Mouse (Mus musculus): ENCODE data around the gene Akap14.

DNA sequence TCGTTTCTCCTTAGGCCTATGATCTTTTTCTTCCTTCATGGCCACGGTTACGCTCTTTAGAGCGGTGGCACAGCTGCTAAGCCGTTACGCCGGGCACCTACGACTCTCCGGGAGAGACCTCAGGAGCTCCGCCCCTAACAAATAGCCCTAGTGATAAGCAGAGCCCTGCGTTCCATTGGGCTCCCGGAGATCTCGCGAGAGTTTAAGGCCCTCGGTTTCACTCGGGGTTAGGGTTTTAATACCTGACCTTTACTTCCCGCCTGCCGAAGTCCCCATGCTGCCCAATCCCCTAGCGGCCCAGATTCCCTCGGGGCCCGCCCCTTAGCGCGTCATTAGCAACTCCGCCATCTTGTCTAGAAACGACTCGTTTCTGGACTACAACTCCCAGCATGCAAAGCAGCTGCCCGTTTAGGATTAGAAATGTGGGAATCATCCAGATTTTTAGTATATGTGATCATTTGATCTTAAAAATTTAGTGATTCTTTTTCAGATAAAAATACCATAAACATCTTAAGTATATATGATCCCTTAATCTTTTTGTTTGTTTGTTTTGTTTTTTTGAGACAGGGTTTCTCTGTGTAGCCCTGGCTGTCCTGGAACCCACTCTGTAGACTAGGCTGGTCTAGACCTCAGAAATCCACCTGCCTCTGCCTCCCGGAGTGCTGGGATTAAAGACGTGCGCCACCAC, 58.3 kb downstream of the Akap14 start, which contains the start of gene Upf3b:
- TF ChIP-seq CTCF (IDR thresholded peaks at IDR 0.05; ENCODE audit: low read depth): no peak
- no peak; the same call in 1 of the 2 replicates for TF ChIP-seq EP300 (IDR thresholded peaks at IDR 0.05; ENCODE audit: low read depth)

All from liver, postnatal 0 days (tissue).